In genomic region chr3:105787328-105787727, GRCm38 (mm10) we compare ENCODE assay signal across 21 mouse cellular contexts. TPM values are rescaled to one million over a fixed set of nuclear protein-coding genes. Genes with fewer than 3 reads are reported as not detected.
DNase-seq lines count a peak whose midpoint lies in the region; ATAC-seq and TF ChIP-seq lines count a peak whose summit lies in the region.
"Had no signal": no experiment of that assay in that cellular context is flagged by ENCODE, and none has a peak within 500 bp of the region (broad histone marks: within the 10 kb centered on the region; RNA-seq: fewer than 3 reads in every experiment).

No protein-coding gene starts in this region.

- H3K9ac ChIP-seq in midbrain, postnatal 0 days (replicated peaks; ENCODE audit: low read length, poor library complexity, severe bottlenecking), result no peak overlapping the region
- H3K9ac ChIP-seq: embryonic facial prominence, embryonic 13.5 days; embryonic facial prominence, embryonic 15.5 days; forebrain, embryonic 12.5 days had no signal

- no peaks in the 10 kb centered on the region for H3K4me1 ChIP-seq in midbrain, postnatal 0 days (ENCODE audit: insufficient read depth, low read length)
- H3K4me1 ChIP-seq: embryonic facial prominence, embryonic 13.5 days; embryonic facial prominence, embryonic 15.5 days had no signal

- H3K4me2 ChIP-seq in midbrain, postnatal 0 days (ENCODE audit: low read depth, low read length, poor library complexity, severe bottlenecking), result no peak overlapping the region
- H3K4me2 ChIP-seq: embryonic facial prominence, embryonic 13.5 days; embryonic facial prominence, embryonic 15.5 days; forebrain, embryonic 12.5 days had no signal

- no peaks in the 10 kb centered on the region for H3K9me3 ChIP-seq in midbrain, postnatal 0 days (ENCODE audit: low read length)
- H3K9me3 ChIP-seq: embryonic facial prominence, embryonic 15.5 days; forebrain, embryonic 10.5 days; forebrain, embryonic 12.5 days had no signal

- peak; percentile 39 for DNase-seq in MEL-GATA-1-ER (ENCODE audit: extremely low read depth, low read depth)
- no peak for DNase-seq in midbrain, postnatal 0 days (ENCODE audit: low spot score)
- DNase-seq in kidney, adult 9 months, result no peak
- DNase-seq in cerebellum, adult 11 months, result no peak
- DNase-seq: adrenal gland, adult 2 months; adrenal gland, postnatal 10 days; adrenal gland, postnatal 25 days; cerebellum, adult 11-12 months; cerebellum, adult 2 months; cerebellum, adult 9-10 months; cerebellum, postnatal 10 days; cerebellum, postnatal 25 days; embryo, embryonic 11 days had no signal

- H3K4me3 ChIP-seq in midbrain, postnatal 0 days (ENCODE audit: low read depth, low read length), result no peak overlapping the region
- H3K4me3 ChIP-seq: embryonic facial prominence, embryonic 13.5 days; embryonic facial prominence, embryonic 15.5 days; erythroblast, embryonic 14.5 days; forebrain, embryonic 10.5 days; forebrain, embryonic 12.5 days had no signal

- TF ChIP-seq CTCF in midbrain, postnatal 0 days (IDR thresholded peaks at IDR 0.05), result no peak

- 93% methylated on average over 3 of the region's 3 CpGs for WGBS in midbrain, postnatal 0 days

- no peaks in the 10 kb centered on the region for H3K27me3 ChIP-seq in midbrain, postnatal 0 days (ENCODE audit: insufficient read depth, low read length)
- H3K27me3 ChIP-seq: embryonic facial prominence, embryonic 13.5 days; embryonic facial prominence, embryonic 15.5 days; forebrain, embryonic 12.5 days had no signal

- H3K27ac ChIP-seq in midbrain, postnatal 0 days (ENCODE audit: low read depth, low read length), result no peak overlapping the region
- H3K27ac ChIP-seq: embryonic facial prominence, embryonic 13.5 days; embryonic facial prominence, embryonic 15.5 days; forebrain, embryonic 10.5 days; forebrain, embryonic 12.5 days had no signal

- no peaks in the 10 kb centered on the region for H3K36me3 ChIP-seq in midbrain, postnatal 0 days (ENCODE audit: insufficient read depth, low read length)

- peak; percentile 59 for ATAC-seq in megakaryocyte, adult 5-6 weeks (ENCODE audit: poor library complexity, severe bottlenecking)
- ATAC-seq in midbrain, postnatal 0 days (ENCODE audit: low FRiP score), result no peak
- ATAC-seq: forebrain, embryonic 14.5 days; forebrain, embryonic 16.5 days had no signal

RNA-seq across cellular contexts. Expression of gene Rap1a, which starts 13.8 kb away (rescaled TPM):
- 278 and 301 TPM in 2 replicates for total RNA-seq in megakaryocyte, adult 5-6 weeks (2015)
- total RNA-seq in megakaryocyte, adult 5-6 weeks (2017), result 210 and 223 TPM in 2 replicates
- 27.1 and 32.2 TPM in 2 replicates for total RNA-seq in midbrain, postnatal 0 days (2014; rRNA removed)
- 59.9 and 66.0 TPM in 2 replicates for polyA plus RNA-seq in midbrain, postnatal 0 days (2015; fragmentation: Nextera tagmentation; extraction: Ambion mirVana)
